Mouse (Mus musculus) embryo, embryonic 11 days (tissue): ENCODE results near the gene Klk9.

Source experiments
- DNase-seq: peaks from one replicate; pipeline ENCODE4 v3.0.0-alpha.2; 2015

The Klk9 gene

DNA sequence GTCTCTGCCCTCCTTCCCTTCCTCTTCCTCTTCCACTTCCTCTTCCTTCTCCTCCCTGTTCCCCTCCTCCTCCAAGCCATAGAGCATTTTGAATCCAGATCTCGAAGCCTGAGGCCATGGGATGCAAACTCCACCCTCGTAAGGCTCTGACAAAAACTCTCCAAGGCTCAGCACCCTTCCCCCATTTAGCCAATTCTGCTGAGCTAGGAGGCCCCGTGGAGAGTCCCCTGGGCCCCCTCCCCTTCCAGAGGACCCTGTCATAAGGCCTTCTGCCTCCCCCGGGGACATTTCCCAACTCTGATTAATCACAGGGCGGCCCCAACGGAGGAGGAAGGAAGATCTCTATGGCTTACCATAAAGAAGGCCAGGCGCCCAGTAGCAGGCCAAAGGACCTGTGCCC, at the start of gene Klk9:
Gene Klk9 (plus strand): TSS at position 301 of the 400 bp plus-strand sequence.
- DNase-seq, result no peak

DNA sequence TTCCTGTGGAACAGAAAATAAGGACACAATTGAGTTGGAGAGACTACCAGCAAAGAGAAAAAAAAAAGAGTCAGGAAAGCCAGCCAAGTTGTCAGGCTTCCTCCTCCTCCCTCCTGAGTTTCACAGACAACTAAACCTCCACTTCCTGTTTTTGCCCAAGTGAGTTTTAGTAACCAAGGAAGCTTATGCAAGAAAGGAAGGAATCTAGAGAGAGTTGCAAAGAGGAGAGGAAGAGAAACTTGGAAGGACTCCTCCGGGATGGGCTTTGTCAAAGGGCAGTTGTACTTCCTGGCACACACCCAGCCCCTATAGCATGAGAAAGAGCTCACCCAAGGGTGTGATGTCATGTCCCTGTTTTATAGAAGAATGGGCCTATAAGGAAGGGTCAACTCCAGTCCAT, 43.9 kb upstream of the Klk9 start:
- DNase-seq, result no peak

GRCm38 (mm10) chr7:43752806-43753205, 38.9 kb upstream of the Klk9 start:
- no peak for DNase-seq

- DNase-seq, result no peak
Observed at GRCm38 (mm10) chr7:43766484-43766883, 25.2 kb upstream of the Klk9 start.

- no peak for DNase-seq
Observed at GRCm38 (mm10) chr7:43768597-43768996, 23.1 kb upstream of the Klk9 start, which contains the start of gene Klk12. Gene Klk12, plus strand, starts transcription at chr7:43768897.

DNA sequence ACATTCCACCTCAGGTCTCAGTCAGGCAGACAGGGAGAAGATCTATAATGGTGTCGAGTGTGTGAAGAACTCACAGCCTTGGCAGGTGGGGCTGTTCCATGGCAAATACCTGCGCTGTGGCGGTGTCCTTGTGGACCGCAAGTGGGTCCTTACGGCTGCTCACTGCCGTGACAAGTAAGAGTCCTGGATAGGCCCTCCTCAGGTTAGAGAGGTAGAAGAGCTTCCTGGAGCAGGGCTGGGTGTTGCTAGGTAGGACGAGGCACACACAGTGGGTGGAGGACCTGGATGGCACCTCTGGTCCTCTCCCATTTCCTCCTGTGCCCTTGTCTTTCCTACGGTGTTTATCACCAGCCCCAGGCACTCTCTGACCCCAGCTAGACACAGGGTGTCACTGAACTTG, 22.1 kb upstream of the Klk9 start:
- no peak for DNase-seq

- no peak for DNase-seq
Observed at GRCm38 (mm10) chr7:43770701-43771100, 21.0 kb upstream of the Klk9 start.

GRCm38 (mm10) chr7:43771916-43772315, 19.8 kb upstream of the Klk9 start:
- DNase-seq, result no peak

GRCm38 (mm10) chr7:43772901-43773300, 18.8 kb upstream of the Klk9 start:
- no peak for DNase-seq

DNA sequence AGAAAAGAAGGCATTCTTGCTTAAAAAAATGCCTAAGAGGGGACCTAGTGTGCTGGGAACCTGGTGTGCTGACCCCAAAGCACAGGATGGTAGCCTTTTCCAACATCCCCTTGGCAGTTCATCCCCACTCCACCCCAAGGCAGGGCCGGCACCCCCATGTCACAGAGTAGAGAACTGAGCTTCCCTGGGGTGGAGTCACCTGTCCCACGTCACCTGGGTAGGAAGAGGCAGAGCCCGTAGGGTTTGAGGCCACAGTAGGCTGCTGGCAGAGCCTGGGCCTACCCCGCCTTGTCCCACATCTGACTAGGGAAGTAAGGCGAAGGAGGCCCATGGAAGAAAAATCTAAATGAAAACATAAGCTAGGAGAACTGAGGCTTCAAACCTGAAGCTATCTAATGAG, 17.3 kb upstream of the Klk9 start, which contains the start of gene Klk11:
Gene Klk11 (plus strand): TSS at position 241 of the 400 bp plus-strand sequence.
- DNase-seq, result no peak

DNA sequence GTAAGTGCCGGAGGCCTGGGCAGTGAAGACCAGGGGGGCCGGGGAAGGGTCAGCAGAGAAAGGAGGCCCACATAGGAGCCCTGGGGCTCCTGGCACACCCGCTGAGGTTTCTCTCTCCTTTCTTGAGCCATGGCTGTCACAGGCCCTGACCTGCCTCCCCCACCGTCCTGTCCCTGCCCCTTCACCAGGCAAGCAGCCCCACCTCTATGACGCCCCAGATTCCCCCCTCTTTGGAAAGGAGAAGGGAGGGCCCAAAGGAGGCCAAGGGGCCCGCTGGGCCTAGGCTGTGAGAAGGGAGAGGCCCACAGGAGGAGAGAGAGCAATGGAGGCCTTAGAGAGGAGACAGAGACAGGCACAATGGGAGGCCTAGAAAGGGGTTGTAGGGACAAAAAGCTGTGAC, 16.9 kb upstream of the Klk9 start:
- DNase-seq, result no peak

DNA sequence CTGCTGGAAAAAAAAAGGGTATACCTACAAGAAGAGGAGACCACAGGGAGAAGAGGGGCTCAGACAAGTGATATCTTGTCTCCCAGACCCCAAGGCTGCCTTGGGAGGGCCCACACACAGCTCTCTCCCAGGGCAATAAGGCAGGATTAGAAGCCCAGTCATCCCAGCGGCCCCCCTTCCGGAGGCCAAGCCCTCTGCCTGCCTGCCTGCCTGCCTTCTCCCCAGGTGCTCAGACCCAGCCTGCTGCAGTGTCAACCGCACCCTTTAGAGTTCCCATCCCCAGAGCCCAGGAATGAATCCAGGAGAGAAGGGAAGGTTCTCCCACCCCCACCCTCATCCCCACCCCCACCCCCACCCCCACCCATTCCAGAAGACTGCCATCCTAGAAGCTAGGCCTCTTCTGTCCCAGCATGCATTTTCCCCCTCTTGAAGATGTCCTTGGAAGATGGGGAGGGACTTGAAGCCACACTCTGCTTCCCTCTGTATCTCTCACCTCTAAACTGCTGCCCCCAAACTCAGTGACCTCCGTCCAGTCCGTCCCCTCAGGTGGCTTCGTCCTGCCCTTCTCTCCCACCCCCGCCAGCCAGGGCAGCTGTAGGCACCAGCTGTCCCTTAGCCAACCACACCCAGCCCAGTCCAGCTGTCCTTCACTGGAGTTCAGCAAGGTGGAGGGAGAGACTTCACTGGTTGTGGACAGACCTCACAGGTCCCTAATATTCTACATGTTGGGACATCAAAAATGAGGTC, 16.2 kb upstream of the Klk9 start:
- DNase-seq, result no peak

DNA sequence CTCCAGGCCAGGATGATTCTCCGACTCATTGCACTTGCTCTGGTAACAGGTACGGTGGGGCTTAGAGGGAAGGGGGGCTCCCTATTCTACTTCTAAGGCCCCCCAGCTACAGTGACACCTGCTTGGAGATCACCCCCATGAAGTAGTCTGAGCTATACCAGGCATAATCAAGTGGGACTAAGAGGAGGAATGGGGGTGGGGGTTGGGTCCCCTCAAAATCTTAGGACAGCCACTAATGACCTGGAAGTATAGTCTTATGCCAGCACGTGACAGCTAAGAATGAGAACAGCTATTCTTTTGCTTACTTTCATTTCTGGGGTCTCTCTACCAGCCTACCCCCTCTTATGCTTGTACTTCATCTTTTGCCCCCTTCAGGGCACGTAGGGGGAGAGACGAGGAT, 15.2 kb upstream of the Klk9 start:
- no peak for DNase-seq

DNA sequence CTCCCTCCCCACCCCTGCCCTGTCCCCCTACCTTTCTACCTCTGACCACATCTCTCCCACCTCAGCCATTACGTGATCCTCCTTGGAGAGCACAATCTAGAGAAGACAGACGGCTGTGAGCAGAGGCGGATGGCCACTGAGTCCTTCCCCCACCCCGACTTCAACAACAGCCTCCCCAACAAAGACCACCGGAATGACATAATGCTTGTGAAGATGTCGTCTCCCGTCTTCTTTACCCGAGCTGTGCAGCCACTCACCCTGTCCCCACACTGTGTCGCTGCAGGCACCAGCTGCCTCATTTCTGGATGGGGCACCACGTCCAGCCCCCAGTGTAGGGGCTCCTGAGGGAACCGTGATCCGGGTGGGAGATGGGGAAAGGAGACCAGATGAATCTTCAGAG, 14.3 kb upstream of the Klk9 start:
- DNase-seq, result no peak

- DNase-seq, result no peak
Observed at GRCm38 (mm10) chr7:43778176-43778970, 13.3 kb upstream of the Klk9 start.

GRCm38 (mm10) chr7:43780241-43780640, 11.4 kb upstream of the Klk9 start:
- DNase-seq, result no peak

GRCm38 (mm10) chr7:43780746-43781145, 10.9 kb upstream of the Klk9 start, which contains the start of gene Klk10:
Gene Klk10, plus strand, starts transcription at chr7:43781035.
- DNase-seq, result no peak

GRCm38 (mm10) chr7:43781541-43781940, 10.2 kb upstream of the Klk9 start:
- DNase-seq, result no peak

GRCm38 (mm10) chr7:43782275-43783265, 9.1 kb upstream of the Klk9 start:
- DNase-seq, result peak; percentile 89

GRCm38 (mm10) chr7:43785286-43785685, 6.4 kb upstream of the Klk9 start:
- DNase-seq, result no peak

- no peak for DNase-seq
Observed at GRCm38 (mm10) chr7:43788096-43788495, 3.6 kb upstream of the Klk9 start.

DNA sequence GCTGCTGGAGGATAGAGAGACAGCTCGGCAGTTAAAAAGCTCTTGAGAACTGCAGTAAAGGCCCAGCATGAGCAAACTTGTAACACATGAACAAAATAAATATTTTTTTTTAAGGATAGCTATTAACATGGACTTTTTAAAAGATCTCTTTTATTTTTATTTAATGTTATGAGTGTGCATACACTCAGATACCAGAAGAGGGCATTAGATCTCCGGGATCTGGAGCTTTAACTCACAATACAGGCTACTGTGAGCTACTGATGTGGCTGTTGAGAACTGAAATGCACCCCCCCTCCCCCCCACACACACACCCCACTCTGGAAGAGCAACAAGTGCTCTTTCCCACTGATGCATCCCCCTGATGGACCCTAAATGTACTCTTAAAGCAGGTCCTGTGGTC, 2.4 kb upstream of the Klk9 start:
- no peak for DNase-seq

DNA sequence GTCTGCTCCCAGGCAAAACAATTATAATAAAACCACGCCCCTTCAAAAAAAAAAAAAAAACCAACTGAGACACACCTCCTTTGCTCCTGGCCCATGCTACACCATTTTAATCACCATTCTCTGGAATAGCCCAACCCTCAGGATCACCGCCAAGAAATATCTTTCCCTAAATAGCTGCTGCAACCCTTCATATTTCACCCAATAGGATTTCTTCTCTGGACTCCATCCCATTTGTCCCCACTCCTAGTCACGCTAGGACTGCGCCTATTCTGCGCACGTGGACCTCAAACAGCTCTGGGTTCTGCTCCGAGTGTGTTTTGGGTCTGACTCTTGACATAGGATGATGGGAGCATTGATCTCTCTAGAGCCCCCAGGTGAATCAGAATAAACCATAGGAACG, 4.7 kb downstream of the Klk9 start:
- peak; percentile 6 for DNase-seq
